Mouse (Mus musculus): ENCODE data around the gene Galr3.
"Not testable (repeated sequence)": the region's sequence is repeated elsewhere in the genome, so short reads cannot be mapped to it uniquely, and the experiment has no call there.

Galr3 gene

DNA sequence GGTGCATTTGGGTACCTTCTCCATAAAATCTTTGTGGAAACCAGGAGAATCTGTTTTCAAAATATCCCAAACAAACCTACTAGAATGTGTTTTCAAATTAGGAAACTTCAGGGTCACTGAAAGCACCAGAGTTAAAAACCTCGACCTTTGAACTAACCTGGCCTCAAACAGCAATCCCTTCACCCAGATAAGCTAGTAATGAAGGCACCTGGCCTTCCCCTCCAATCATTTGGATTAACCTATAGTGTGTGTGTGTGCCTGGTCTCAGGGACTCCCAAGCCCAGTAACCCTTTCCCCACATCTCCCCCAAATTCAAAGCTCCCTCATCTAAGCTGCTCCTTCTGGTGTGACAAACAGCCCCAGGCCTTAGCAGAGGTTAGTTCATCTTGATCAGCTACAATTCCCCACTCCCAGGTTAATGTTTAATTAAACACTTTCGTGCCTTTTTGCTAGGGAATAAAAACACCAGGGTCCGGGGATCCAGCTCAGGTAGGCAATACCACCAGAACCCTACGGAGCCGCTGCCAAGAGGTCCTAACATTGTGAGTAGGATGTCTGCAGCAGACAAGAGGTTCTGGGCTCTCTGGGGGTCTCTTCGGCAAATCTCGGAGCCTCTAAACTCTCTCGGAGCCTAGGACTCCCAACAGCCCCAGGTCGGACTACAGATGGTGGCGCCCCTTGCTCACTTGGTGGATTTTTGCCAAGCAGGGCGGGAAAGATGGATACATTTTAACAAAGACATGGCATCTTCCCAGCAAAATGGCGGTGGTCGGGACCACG is 15.0 kb upstream of the Galr3 start:
- DNase-seq (ENCODE audit: low read depth, low spot score) = no peak

DNA sequence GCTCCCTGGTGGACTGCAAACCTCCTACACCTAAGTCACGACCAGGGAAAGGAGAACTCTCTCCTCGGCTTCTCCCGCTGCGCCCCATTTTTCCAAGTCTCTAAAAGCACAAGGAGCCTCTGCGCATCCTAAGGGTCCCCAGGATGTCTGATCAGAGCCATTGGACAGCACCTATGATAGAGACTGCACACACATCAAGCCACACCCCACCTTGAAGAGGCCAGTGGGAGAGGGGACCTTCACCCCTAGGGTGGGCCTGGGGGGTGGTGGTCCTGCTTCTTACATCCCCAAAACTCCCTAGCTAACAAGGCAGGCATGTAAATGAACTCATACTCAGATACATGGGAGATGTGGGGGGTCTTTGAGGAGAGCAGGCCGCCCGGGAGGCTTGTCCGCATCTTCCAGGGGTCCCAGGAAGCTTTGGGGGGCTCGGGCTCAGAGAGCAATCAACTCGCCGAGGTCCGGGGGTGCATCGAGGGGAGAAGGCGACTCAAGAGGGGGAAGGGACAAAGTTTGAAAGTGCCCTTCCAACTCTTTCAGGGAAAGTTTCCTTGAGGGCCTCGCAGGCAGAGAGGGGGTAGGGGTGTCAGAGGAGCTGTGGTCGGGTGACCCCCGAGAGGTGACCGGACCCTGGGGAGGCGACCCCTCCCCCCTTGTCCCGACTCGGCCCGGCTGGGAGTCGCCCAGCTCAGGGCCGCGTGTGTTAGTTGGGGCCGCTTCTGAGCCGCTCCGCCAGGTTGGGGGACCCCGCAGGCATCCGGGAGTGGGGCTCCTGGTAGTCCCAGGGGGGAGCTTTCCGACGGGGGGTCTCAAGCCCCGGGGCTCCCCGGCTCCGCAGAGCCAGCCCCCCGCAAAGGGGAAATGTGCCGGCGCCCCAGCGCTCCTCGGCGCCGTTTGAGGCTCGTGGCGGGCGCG is 14.1 kb upstream of the Galr3 start:
- DNase-seq (ENCODE audit: low read depth, low spot score) = no peak

DNA sequence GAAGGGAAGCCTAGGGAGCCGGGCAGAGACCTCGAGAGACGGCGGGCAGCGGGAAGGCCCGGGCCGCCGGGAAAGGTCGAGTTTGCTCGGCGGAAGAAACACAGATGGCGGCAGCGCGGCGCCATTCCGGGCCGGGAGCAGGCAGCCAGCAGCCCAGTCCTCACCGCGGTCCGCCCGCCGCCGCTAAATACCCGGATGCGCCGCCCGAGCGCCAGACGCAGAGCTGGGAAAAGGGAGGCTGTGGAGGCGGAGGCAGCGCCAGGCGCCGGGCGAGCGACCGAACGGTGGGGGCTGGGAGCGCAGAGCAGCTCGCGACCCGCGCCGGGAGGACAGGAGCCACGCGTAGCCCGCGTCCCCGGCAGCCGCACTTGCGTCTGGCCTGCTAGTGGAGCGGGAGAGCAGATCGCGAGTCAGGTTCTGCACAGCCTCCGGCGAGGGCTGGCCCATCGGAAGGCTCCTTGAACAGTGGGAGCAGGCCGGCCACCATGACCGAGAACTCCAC is 13.4 kb upstream of the Galr3 start, which contains the start of gene H1f0:
Gene H1f0 (plus strand): TSS at position 214 of the 502 bp plus-strand sequence.
- DNase-seq (ENCODE audit: low read depth, low spot score) = peak; percentile 84

DNA sequence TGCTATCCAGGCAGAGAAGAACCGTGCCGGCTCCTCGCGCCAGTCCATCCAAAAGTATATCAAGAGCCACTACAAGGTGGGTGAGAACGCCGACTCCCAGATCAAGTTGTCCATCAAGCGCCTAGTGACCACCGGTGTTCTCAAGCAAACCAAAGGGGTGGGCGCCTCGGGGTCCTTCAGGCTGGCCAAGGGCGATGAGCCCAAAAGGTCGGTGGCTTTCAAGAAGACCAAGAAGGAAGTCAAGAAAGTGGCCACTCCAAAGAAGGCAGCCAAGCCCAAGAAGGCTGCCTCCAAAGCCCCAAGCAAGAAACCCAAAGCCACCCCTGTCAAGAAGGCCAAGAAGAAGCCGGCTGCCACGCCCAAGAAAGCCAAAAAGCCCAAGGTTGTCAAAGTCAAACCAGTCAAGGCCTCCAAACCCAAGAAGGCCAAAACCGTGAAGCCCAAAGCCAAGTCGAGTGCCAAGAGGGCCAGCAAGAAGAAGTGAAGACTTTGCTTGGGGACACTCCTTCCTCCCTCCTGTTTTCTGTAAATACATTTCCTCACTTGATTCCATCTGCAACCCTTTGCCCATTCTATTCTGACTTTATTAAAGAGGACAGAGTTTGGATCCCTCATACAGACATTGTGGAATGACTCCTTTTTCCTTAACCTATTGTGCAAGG is 12.7 kb upstream of the Galr3 start:
- DNase-seq (ENCODE audit: low read depth, low spot score) = no peak

- DNase-seq (ENCODE audit: low read depth, low spot score) = no peak
These were observed 12.0 kb upstream of the Galr3 start for GRCm38 (mm10) chr15:79029519-79030241.

- DNase-seq (ENCODE audit: low read depth, low spot score) = peak; percentile 95
These were observed 10.9 kb upstream of the Galr3 start for GRCm38 (mm10) chr15:79030551-79031435.

GRCm38 (mm10) chr15:79031908-79032307 is 9.8 kb upstream of the Galr3 start:
- not testable (repeated sequence) for DNase-seq (ENCODE audit: low read depth, low spot score)

- peak; percentile 86 for DNase-seq (ENCODE audit: low read depth, low spot score)
These were observed 3.8 kb upstream of the Galr3 start for GRCm38 (mm10) chr15:79037913-79038328.

- no peak for DNase-seq (ENCODE audit: low read depth, low spot score)
These were observed 3.4 kb upstream of the Galr3 start for GRCm38 (mm10) chr15:79038331-79038730.

- peak; percentile 88 for DNase-seq (ENCODE audit: low read depth, low spot score)
These were observed 2.8 kb upstream of the Galr3 start for GRCm38 (mm10) chr15:79038853-79039252.

- no peak for DNase-seq (ENCODE audit: low read depth, low spot score)
These were observed 926 bp upstream of the Galr3 start for GRCm38 (mm10) chr15:79040501-79041416.

- no peak for DNase-seq (ENCODE audit: low read depth, low spot score)
These were observed 1.2 kb downstream of the Galr3 start for GRCm38 (mm10) chr15:79042721-79043491.

- DNase-seq (ENCODE audit: low read depth, low spot score) = no peak
These were observed 3.2 kb downstream of the Galr3 start for GRCm38 (mm10) chr15:79044837-79045236.

- no peak for DNase-seq (ENCODE audit: low read depth, low spot score)
These were observed 6.5 kb downstream of the Galr3 start for GRCm38 (mm10) chr15:79048186-79048585.

DNA sequence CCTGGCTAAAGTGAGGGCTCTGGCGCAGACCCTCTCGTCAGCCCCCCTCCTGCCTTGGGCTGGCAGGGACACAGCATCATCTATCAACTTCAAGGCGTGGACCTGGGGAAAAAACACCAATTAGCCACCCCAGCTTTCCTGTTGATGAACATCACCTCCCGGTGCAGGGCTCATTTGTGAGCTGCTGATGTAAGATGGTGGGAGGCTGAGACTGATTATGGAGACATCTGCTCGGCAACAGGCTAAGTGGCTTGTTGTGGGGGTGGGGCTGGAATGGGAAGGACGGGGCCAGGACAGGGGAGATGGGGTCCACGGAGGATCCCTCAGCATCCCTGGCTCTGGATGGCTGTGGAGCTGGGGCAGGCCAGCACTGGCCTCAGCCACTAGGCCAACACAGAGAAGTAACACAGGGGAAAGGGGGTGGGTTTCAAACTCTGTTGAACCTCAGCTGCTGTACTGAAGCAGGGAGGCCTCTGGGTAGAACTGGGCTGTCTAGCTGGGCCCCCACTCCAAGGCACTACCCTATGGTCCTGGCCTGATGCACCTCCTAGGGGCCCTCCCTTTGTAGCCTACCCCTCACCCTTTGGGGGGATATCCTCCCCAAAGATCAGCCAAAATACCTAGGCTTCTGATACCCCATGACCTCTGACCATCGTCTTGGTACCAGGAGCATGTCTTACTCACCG is 8.6 kb downstream of the Galr3 start:
- no peak for DNase-seq (ENCODE audit: low read depth, low spot score)

DNA sequence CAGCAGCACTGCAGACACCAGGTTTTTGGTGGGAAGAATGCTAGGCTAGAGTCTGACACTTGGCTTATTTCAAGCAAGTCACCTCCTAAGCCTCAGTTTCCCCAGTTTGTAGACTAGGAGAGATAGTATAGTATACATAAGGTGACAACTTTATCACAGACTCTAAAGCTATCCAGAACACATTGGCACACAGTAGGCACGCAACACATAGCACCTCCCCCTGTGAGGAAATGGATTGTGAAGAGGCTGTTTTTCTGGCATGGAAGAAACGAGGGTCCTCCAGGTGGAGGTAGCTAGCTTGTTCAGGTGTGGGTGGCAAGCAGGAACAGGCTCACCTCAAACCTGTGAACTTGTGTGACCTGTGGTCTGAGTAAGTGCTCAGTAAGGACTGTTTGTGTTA is 9.3 kb downstream of the Galr3 start:
- DNase-seq (ENCODE audit: low read depth, low spot score) = no peak

DNA sequence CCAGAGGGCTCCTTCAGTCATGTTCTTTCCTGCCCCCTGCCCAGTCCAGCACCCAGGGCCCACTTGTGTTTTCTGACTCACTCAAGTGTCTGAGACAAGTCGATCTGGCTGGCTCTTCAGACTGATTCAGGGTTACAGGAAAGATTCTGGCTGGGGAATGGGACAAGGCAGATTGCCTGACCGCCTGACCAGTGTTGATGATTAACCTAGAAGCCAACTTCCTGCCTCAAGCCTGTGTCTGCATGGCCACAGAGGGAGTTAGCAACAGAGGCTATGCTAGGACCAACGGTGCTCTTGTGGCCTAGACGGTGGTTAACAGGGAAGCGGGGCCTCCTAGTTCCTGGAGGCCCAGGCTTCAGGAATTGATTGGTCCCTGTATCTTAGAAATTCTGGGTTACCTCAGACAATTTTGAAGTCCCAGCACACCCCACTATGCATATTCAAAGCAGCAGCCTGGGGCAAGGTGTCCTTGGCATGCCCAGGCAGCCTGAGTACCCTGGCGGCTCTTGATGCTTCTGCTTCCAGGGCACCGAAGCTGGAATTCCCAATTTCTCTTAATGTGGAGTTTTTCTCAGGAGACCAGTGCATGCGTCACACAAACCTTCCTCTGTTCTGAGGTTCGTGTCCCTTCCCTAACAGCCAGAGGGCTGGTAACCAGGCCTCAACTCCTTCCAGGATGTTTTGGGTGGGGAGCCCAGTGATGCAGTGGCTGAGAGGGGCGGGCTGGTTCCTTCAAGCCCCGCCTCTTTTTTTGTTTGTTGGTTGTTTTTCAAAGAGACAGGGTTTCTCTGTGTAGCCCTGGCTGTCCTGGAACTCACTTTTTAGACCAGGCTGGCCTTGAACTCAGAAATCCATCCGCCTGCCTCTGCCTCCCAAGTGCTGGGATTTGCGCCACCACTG is 10.0 kb downstream of the Galr3 start:
- no peak for DNase-seq (ENCODE audit: low read depth, low spot score)
